Mouse (Mus musculus): ENCODE measurements at regions not wholly inside any gene's neighbourhood (a gene's known extent, or its start where the extent isn't known, plus 50 kb on each side); places are given as distances from the start of the nearest gene placed in this dataset.

- no peak for TF ChIP-seq TAL1 (IDR thresholded peaks at IDR 0.05; ENCODE audit: low read length)
- no peak for TF ChIP-seq GATA1 (IDR thresholded peaks at IDR 0.05; ENCODE audit: low read length)
These were observed 55.5 kb upstream of the Irf2bp2 start for GRCm38 (mm10) chr8:126649305-126649704.
